Mouse (Mus musculus) lung, embryonic 14.5 days (tissue): Measurements from ENCODE around the gene Cbx6. TPM values are rescaled to one million over a fixed set of nuclear protein-coding genes. Genes with fewer than 3 reads are reported as not detected.

Experiments used
- ATAC-seq: fragments of 200-750 bp; cut with Nextera tagmentation; 2 replicates; pipeline ENCODE4 v1.8.0; 2017; ENCODE audit warnings: mild to moderate bottlenecking, moderate TSS enrichment, moderate library complexity; ENCODE audit not compliant: insufficient read depth
- DNase-seq: peaks from one replicate; pipeline ENCODE4 v3.0.0-alpha.2; 2015
- H3K27ac ChIP-seq: fragments of 300-500 bp; sonication (generic); 2 replicates; pipeline ENCODE4 v1.5.1; 2014; ENCODE audit warnings: low read depth, mild to moderate bottlenecking, moderate library complexity
- H3K27me3 ChIP-seq: fragments of 300-500 bp; sonication (generic); 2 replicates; pipeline ENCODE4 v1.6.1; 2014; ENCODE audit warnings: low read length, control low read depth; ENCODE audit not compliant: insufficient read depth
- H3K36me3 ChIP-seq: fragments of 300-500 bp; sonication (generic); 2 replicates; pipeline ENCODE4 v1.6.1; 2014; ENCODE audit warnings: control low read depth; ENCODE audit not compliant: insufficient read depth
- H3K4me1 ChIP-seq: fragments of 300-500 bp; sonication (generic); 2 replicates; pipeline ENCODE4 v1.6.1; 2014; ENCODE audit warnings: antibody characterized with exemption, control low read depth; ENCODE audit not compliant: insufficient read depth
- H3K4me2 ChIP-seq: fragments of 300-500 bp; sonication (generic); 2 replicates; pipeline ENCODE4 v1.6.1; 2014; ENCODE audit warnings: mild to moderate bottlenecking
- H3K4me3 ChIP-seq: fragments of 300-500 bp; sonication (generic); 2 replicates; pipeline ENCODE4 v1.5.1; 2014; ENCODE audit warnings: low read depth, low read length
- H3K9ac ChIP-seq: fragments of 300-500 bp; sonication (generic); 2 replicates; pipeline ENCODE4 v1.6.1; 2014
- H3K9me3 ChIP-seq: fragments of 300-500 bp; sonication (generic); 2 replicates; pipeline ENCODE4 v1.6.1; 2016; ENCODE audit warnings: low read depth, low read length, control low read depth
- CTCF ChIP-seq: IDR thresholded peaks from 2 replicates; pipeline ENCODE4 v1.5.1; 2016; ENCODE audit warnings: antibody characterized with exemption, low read depth
- WGBS: fragments of 180-500 bp; shearing (Covaris S2); extraction: QIAGEN DNeasy Blood & Tissue Kit; methylation state at CpG from one replicate; pipeline ENCODE4 v1.1.7; 2014; 5-methylcytosine and 5-hydroxymethylcytosine counted together
- polyA plus RNA-seq: library from polyadenylated mRNA; unstranded; fragments of >200 nt; fragmentation: Nextera tagmentation; extraction: Ambion mirVana; gene quantifications from 2 replicates; pipeline ENCODE4 v1.2.1, GENCODE M21; 2014

The Cbx6 gene
- polyA plus RNA-seq, 1 experiment from 2014 or later: 47.1 TPM

DNA sequence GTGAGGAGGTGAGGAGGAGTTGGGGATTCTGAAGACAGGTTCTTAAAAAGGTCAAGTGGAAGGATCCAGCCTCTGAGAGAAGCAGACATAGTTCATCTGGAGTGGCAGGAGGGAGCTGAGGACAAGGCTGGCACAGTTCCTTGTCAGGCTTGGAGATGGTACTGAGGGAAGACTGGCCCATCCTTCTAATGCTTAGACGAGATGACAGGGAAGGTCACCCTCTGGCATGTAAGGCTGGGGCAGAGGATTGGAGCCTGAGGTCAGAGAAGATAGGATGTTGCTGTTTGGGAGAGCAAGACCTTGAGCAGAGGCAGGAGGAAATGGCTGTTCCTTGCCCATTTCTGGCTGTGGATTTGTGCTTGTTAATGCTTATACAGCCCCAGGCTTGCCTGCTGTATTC is 49.4 kb downstream of the Cbx6 start:
- Histone ChIP-seq H3K27ac (no peak overlapping the region), H3K4me3 (no peak overlapping the region), H3K9ac (no peak overlapping the region), H3K4me2 (no peak overlapping the region), H3K36me3 (no peaks in the 10 kb centered on the region), H3K9me3 (no peaks in the 10 kb centered on the region), H3K4me1 (no peaks in the 10 kb centered on the region), H3K27me3 (no peaks in the 10 kb centered on the region)
- 45% methylated on average over 1 of the region's 1 CpGs for WGBS
- TF ChIP-seq CTCF: no peak
- no peak for DNase-seq
- no peak for ATAC-seq

DNA sequence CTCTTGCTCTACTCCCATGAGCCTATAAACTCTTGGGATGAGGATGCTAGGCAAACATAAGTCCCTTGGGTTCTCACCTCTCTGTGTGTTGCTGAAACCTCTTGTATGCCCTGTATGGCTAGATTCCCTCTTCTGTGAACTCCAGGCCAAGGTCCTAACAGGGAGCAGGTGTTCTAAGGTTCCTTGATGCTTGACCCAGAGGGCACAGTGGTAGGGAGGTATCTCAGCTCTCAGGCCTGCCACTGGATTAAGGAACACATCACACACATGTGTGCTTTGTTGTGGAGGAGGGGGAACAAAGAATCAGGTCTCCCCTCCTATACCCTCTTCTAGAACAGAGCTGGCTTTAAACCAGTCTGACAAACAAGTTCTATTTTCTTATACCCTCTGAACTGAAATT is 56.7 kb downstream of the Cbx6 start, which contains the start of gene Dnal4:
TSS of gene Dnal4 (minus strand) at position 101 of the 400 bp plus-strand sequence.
- H3K27me3 ChIP-seq: no peaks in the 10 kb centered on the region
- no peak for DNase-seq
- H3K4me3 ChIP-seq: no peak within 1 kb of the TSS
- no peak within 1 kb of the TSS for H3K27ac ChIP-seq
- H3K4me1 ChIP-seq: peaks cover 6% of the 10 kb centered on the region; the same call in 1 of the 2 replicates
- H3K36me3 ChIP-seq: no peaks in the 10 kb centered on the region
- H3K4me2 ChIP-seq: no peak within 1 kb of the TSS
- no peak within 1 kb of the TSS for H3K9ac ChIP-seq
- ATAC-seq: no peak
- no peaks in the 10 kb centered on the region for H3K9me3 ChIP-seq
- TF ChIP-seq CTCF: no peak

DNA sequence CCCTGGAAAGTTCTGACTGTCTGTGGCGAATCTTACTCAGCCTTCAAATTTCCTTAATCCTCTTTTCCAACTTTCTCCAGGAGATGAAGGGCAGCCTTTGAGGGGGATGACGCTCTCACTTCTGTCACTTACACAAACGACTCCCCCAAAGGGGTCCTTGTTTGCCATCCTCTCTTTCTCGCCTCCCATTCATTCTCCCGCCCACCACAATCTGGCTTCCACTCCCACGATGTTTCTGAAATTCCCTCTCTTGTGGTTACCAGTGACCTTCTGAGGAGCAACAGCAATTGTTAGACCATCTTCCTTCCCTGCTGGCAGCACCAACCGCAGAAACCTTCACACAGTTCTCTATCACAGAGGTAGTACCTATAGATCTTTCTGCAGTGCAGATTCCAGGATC is 58.8 kb downstream of the Cbx6 start:
- Histone ChIP-seq H3K4me3 (no peak overlapping the region), H3K4me2 (no peak overlapping the region), H3K9me3 (no peaks in the 10 kb centered on the region), H3K27ac (no peak overlapping the region), H3K9ac (no peak overlapping the region), H3K4me1 (peaks cover 6% of the 10 kb centered on the region; the same call in 1 of the 2 replicates), H3K27me3 (no peaks in the 10 kb centered on the region), H3K36me3 (no peaks in the 10 kb centered on the region)
- no peak for TF ChIP-seq CTCF
- ATAC-seq (no peak), DNase-seq (no peak)
- WGBS: 56% methylated on average over 7 of the region's 7 CpGs

DNA sequence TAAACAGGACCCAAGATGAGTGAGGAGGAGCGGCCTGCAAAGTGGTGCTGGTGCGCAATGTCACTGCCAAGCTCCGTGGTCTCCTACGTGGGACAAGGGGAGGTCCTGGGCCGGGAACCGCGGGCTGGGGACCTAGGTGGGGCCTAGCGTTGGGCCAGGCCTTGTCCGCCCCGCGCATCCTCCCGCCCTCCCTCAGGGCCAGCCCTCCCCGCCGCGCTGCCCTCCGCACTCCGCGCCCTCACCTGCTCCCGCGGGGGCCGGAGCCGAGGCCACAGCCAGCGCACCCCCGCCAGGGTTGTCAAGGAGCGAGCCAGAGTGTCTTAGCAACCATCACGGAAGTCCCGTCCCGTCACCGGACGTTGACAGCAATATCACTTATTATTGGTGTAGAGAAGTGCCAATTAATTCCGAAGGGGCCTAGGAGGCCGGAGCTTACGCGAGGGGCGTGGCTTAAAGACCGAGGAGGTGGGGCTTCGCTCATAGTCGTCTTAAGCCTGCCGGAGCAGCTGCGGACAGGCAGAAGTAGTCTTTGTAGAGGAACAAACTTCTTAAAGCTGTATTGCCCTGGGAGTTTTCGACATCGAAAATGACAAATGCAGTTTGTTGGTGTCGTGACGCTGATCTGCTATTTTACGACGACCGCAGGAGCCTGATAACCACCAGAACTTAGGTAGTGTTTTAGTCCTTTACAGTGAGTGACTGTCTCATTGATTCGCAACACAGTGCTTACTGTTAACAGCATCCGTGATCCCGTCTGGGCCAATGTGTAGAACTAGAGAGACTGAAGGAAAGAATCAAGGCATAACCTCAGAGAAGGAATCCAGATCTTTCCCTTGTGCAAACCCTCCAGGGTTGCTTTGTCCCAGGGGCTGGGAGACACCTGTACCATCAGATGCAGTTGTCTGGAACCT is 60.1 kb downstream of the Cbx6 start:
- Histone ChIP-seq H3K9me3 (no peaks in the 10 kb centered on the region), H3K36me3 (no peaks in the 10 kb centered on the region), H3K4me1 (peaks cover 6% of the 10 kb centered on the region; the same call in 1 of the 2 replicates), H3K4me3 (peak overlapping the region; percentile 82), H3K4me2 (peak overlapping the region; percentile 83), H3K27me3 (no peaks in the 10 kb centered on the region), H3K27ac (peak overlapping the region; percentile 65), H3K9ac (peak overlapping the region; percentile 83)
- TF ChIP-seq CTCF: no peak
- ATAC-seq: peak; percentile 99
- peak; percentile 100 for DNase-seq
- WGBS: under 1% methylated on average over 50 of the region's 50 CpGs

Other genes with a start within 250 kb of the Cbx6 start
- gene Dmc1, start 229.6 kb downstream of the Cbx6 start, polyA plus RNA-seq: 2.9 and 3.4 TPM in 2 replicates
- 1.4 and 1.5 TPM in 2 replicates for gene Fam227a, start 175.7 kb downstream of the Cbx6 start, polyA plus RNA-seq
- 51.2 and 52.8 TPM in 2 replicates for gene Cby1, start 175.5 kb downstream of the Cbx6 start, polyA plus RNA-seq
- 244 and 245 TPM in 2 replicates for gene Tomm22, start 163.8 kb downstream of the Cbx6 start, polyA plus RNA-seq
- gene Josd1, start 146.8 kb downstream of the Cbx6 start, polyA plus RNA-seq: 15.0 and 15.2 TPM in 2 replicates
- gene Gtpbp1, start 143.8 kb downstream of the Cbx6 start, polyA plus RNA-seq: 35.5 and 37.9 TPM in 2 replicates
- 7.5 and 8.6 TPM in 2 replicates for gene Sun2, start 92.2 kb downstream of the Cbx6 start, polyA plus RNA-seq
- gene Dnal4, start 56.8 kb downstream of the Cbx6 start, polyA plus RNA-seq: 61.0 and 63.8 TPM in 2 replicates
- gene Nptxr, start 29.9 kb downstream of the Cbx6 start, polyA plus RNA-seq: 1.7 and 2.0 TPM in 2 replicates
- gene Npcd, start 451 bp downstream of the Cbx6 start, polyA plus RNA-seq: not detected in 2 replicates
- gene Apobec3, start 57.0 kb upstream of the Cbx6 start, polyA plus RNA-seq: 19.8 and 23.2 TPM in 2 replicates
- 2.3 TPM in 2 replicates for gene Cbx7, start 136.4 kb upstream of the Cbx6 start, polyA plus RNA-seq
- 11.6 and 13.0 TPM in 2 replicates for gene Pdgfb, start 180.3 kb upstream of the Cbx6 start, polyA plus RNA-seq